Mouse (Mus musculus) MEL (cell line): ENCODE measurements around the gene Tbc1d24.

Source experiments
- CHD1 ChIP-seq: IDR thresholded peaks from 2 replicates; pipeline ENCODE4 v1.6.1; 2012; ENCODE audit warnings: low read depth, mild to moderate bottlenecking, inconsistent platforms, low read length, improper control_type of control experiment
- CHD2 ChIP-seq: IDR thresholded peaks from 2 replicates; pipeline ENCODE4 v1.6.1; 2011; ENCODE audit warnings: low read length, improper control_type of control experiment
- CTCF ChIP-seq, 3 experiments: IDR thresholded peaks in 2 of 3; conservative IDR thresholded peaks in 1 of 3; 2 replicates each; pipeline ENCODE4 v1.5.1; 2011 to 2012; ENCODE audit warnings: low read length in 3 of 3, low read depth in 2 of 3, mild to moderate bottlenecking in 2 of 3, improper control_type of control experiment in 1 of 3, inconsistent platforms in 1 of 3, mixed read lengths in 1 of 3, moderate library complexity in 1 of 3; ENCODE audit not compliant: control insufficient read depth in 1 of 3, insufficient read depth in 1 of 3, poor library complexity in 1 of 3, severe bottlenecking in 1 of 3
- GATA1 ChIP-seq: IDR thresholded peaks from 2 replicates; pipeline ENCODE4 v1.6.1; 2011; ENCODE audit warnings: low read depth, low read length, improper control_type of control experiment
- JUND ChIP-seq: IDR thresholded peaks from 2 replicates; pipeline ENCODE4 v1.6.1; 2011; ENCODE audit warnings: low read depth, mild to moderate bottlenecking, improper control_type of control experiment, low read length
- MXI1 ChIP-seq: IDR thresholded peaks from 2 replicates; pipeline ENCODE4 v1.6.1; 2011; ENCODE audit warnings: mild to moderate bottlenecking, low read depth, low read length, improper control_type of control experiment
- NELFE ChIP-seq: IDR thresholded peaks from 2 replicates; pipeline ENCODE4 v1.6.1; 2011; ENCODE audit warnings: low read depth, low read length, improper control_type of control experiment
- POLR2A ChIP-seq, 2 experiments: IDR thresholded peaks; 2 replicates each; pipeline ENCODE4 v1.6.1; 2011 to 2012; ENCODE audit warnings: low read length in 2 of 2, mild to moderate bottlenecking in 2 of 2, control low read depth in 1 of 2, improper control_type of control experiment in 1 of 2, low read depth in 1 of 2, moderate library complexity in 1 of 2; ENCODE audit not compliant: control insufficient read depth in 1 of 2, insufficient read depth in 1 of 2, poor library complexity in 1 of 2
- POLR2AphosphoS2 ChIP-seq: IDR thresholded peaks from 2 replicates; pipeline ENCODE4 v1.6.1; 2011; ENCODE audit warnings: low read length, improper control_type of control experiment
- TAL1 ChIP-seq: IDR thresholded peaks from 2 replicates; pipeline ENCODE4 v1.6.1; 2012; ENCODE audit warnings: mild to moderate bottlenecking, inconsistent platforms, low read length, moderate library complexity, mixed read lengths
- USF1 ChIP-seq: IDR thresholded peaks from 2 replicates; pipeline ENCODE4 v1.6.1; 2014; ENCODE audit warnings: low read depth, mild to moderate bottlenecking, inconsistent platforms, low read length, improper control_type of control experiment, moderate library complexity

DNA sequence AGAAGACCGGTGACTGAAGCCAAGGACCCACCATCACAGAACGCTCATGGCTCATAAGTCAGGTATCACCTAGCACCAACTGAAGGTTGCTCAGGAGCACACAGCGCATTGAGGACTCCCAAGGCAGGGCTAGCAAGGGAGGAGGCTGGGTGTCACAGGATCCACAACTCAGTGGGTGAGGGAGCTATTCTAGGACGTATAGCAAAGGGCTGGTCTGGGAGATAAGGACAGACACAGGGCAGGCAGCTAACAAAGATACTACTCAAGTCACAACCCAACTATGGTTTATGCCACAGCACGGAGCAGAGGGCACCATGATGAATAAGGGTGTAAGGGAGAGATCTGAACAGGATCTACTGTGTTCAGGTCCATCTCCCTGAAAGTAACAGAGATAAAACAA, 20.5 kb upstream of the Tbc1d24 start:
- TF ChIP-seq CTCF (IDR thresholded peaks at IDR 0.05 in 2 of 3, conservative IDR thresholded peaks at IDR 0.05 in 1 of 3; ENCODE audit: control insufficient read depth in 1 of 3, insufficient read depth in 1 of 3, low read depth in 2 of 3, low read length in 3 of 3, poor library complexity in 1 of 3, severe bottlenecking in 1 of 3) (no peak), USF1 (no peak), MXI1 (no peak), NELFE (no peak), TAL1 (peak; percentile 78), JUND (no peak), POLR2A (IDR thresholded peaks at IDR 0.05; ENCODE audit: control insufficient read depth in 1 of 2, insufficient read depth in 1 of 2, low read depth in 1 of 2, low read length in 2 of 2, poor library complexity in 1 of 2) (no peak), GATA1 (peak; percentile 45), CHD1 (no peak), CHD2 (no peak), POLR2AphosphoS2 (no peak)
